Comparison of ENCODE assay signal across 14 mouse cellular contexts in genomic region chr15:78591680-78592451, GRCm38 (mm10). TPM values are rescaled to one million over a fixed set of nuclear protein-coding genes. Genes with fewer than 3 reads are reported as not detected.
DNase-seq lines count a peak whose midpoint lies in the region; ATAC-seq and TF ChIP-seq lines count a peak whose summit lies in the region.
"Had no signal": no experiment of that assay in that cellular context is flagged by ENCODE, and none has a peak within 500 bp of the region (broad histone marks: within the 10 kb centered on the region; RNA-seq: fewer than 3 reads in every experiment).

No protein-coding gene starts in this region.

- TF ChIP-seq EP300 in lung, postnatal 0 days (IDR thresholded peaks at IDR 0.05): no peak
- TF ChIP-seq EP300 in MEL (IDR thresholded peaks at IDR 0.05; ENCODE audit: low read depth in 1 of 2, low read length in 2 of 2): no peak

- no peak overlapping the region for H3K4me3 ChIP-seq in lung, postnatal 0 days (ENCODE audit: low read depth, low read length)
- no peak overlapping the region for H3K4me3 ChIP-seq in MEL (ENCODE audit: control insufficient read depth in 1 of 2, insufficient read depth in 1 of 2, low read depth in 2 of 2, low read length in 2 of 2)
- no peak overlapping the region for H3K4me3 ChIP-seq in spleen, adult 2 months (ENCODE audit: extremely low read depth, insufficient read depth, insufficient read length)
- H3K4me3 ChIP-seq: embryonic facial prominence, embryonic 12.5 days; forebrain, embryonic 13.5 days; liver, embryonic 13.5 days had no signal

- TF ChIP-seq POLR2A in MEL (IDR thresholded peaks at IDR 0.05; ENCODE audit: control insufficient read depth in 1 of 2, insufficient read depth in 1 of 2, low read depth in 1 of 2, low read length in 2 of 2, poor library complexity in 1 of 2): no peak
- TF ChIP-seq POLR2A in spleen, adult 2 months (IDR thresholded peaks at IDR 0.05; ENCODE audit: low read depth, low read length): no peak; the same call in 1 of the 2 replicates

- no peak overlapping the region for H3K9ac ChIP-seq in lung, postnatal 0 days (replicated peaks; ENCODE audit: low read depth)
- H3K9ac ChIP-seq in MEL (ENCODE audit: control insufficient read depth, low read depth, low read length, poor library complexity, severe bottlenecking): no peak overlapping the region
- H3K9ac ChIP-seq: embryonic facial prominence, embryonic 12.5 days; forebrain, embryonic 13.5 days; liver, embryonic 13.5 days had no signal

- no peak for TF ChIP-seq CTCF in lung, postnatal 0 days (IDR thresholded peaks at IDR 0.05)
- TF ChIP-seq CTCF in MEL (IDR thresholded peaks at IDR 0.05 in 2 of 3, conservative IDR thresholded peaks at IDR 0.05 in 1 of 3; ENCODE audit: control insufficient read depth in 1 of 3, insufficient read depth in 1 of 3, low read depth in 2 of 3, low read length in 3 of 3, poor library complexity in 1 of 3, severe bottlenecking in 1 of 3): no peak
- TF ChIP-seq CTCF in spleen, adult 2 months (IDR thresholded peaks at IDR 0.05; ENCODE audit: extremely low read depth, insufficient read depth, insufficient read length, insufficient replicate concordance): no peak

- 53% methylated on average over 15 of the region's 15 CpGs for WGBS in lung, postnatal 0 days
- 34% methylated on average over 15 of the region's 15 CpGs for WGBS in spleen, adult 2 months

- H3K27ac ChIP-seq in lung, postnatal 0 days (ENCODE audit: low read length): no peak overlapping the region
- no peak overlapping the region for H3K27ac ChIP-seq in MEL (ENCODE audit: control insufficient read depth, low read depth, low read length)
- peak overlapping the region; percentile 53 for H3K27ac ChIP-seq in spleen, adult 2 months (ENCODE audit: insufficient read depth, low read length)
- H3K27ac ChIP-seq: embryonic facial prominence, embryonic 12.5 days; forebrain, embryonic 13.5 days; liver, embryonic 13.5 days had no signal

- TF ChIP-seq RAD21 in MEL (IDR thresholded peaks at IDR 0.05; ENCODE audit: low read depth, low read length): no peak

- H3K9me3 ChIP-seq in lung, postnatal 0 days (ENCODE audit: low read length): no peaks in the 10 kb centered on the region
- no peaks in the 10 kb centered on the region for H3K9me3 ChIP-seq in MEL (replicated peaks; ENCODE audit: insufficient read depth, low read length)
- H3K9me3 ChIP-seq: embryonic facial prominence, embryonic 12.5 days; forebrain, embryonic 13.5 days; liver, embryonic 13.5 days had no signal

- H3K4me1 ChIP-seq in lung, postnatal 0 days (ENCODE audit: insufficient read depth, low read depth, low read length): no peaks in the 10 kb centered on the region
- H3K4me1 ChIP-seq in MEL (ENCODE audit: control insufficient read depth in 1 of 2, insufficient read depth in 2 of 2, low read length in 2 of 2): peaks cover 0 to 2% of the 10 kb centered on the region in 2 experiments; a peak in 2 of 4 replicates
- peaks cover 41% of the 10 kb centered on the region; the same call in 1 of the 2 replicates for H3K4me1 ChIP-seq in spleen, adult 2 months (ENCODE audit: control insufficient read depth, insufficient read depth, insufficient read length)
- H3K4me1 ChIP-seq: forebrain, embryonic 13.5 days had no signal

- peak; percentile 27 for DNase-seq in lung, postnatal 0 days (ENCODE audit: low spot score)
- no peak for DNase-seq in lung, postnatal 4 days
- no peak for DNase-seq in MEL (ENCODE audit: low read depth, low spot score)
- peak; percentile 40 for DNase-seq in lung, postnatal 10 days
- peak; percentile 64 to 73 for DNase-seq in spleen, adult 2 months (ENCODE audit: low read depth in 1 of 2, low spot score in 2 of 2)
- no peak for DNase-seq in retina, embryonic 14.5 days (ENCODE audit: low spot score)
- DNase-seq in neural tube, embryonic 10.5 days (ENCODE audit: extremely low spot score, low spot score): no peak
- DNase-seq in cerebellum, postnatal 10 days: no peak
- DNase-seq: adrenal gland, postnatal 10 days; cerebellum, adult 11-12 months; heart, postnatal 4 days; liver, embryonic 13.5 days had no signal

- H3K79me2 ChIP-seq in MEL (ENCODE audit: control insufficient read depth, insufficient read depth, low read length, poor library complexity): no peaks in the 10 kb centered on the region

- H3K27me3 ChIP-seq in lung, postnatal 0 days (replicated peaks; ENCODE audit: insufficient read depth, low read length): no peaks in the 10 kb centered on the region
- H3K27me3 ChIP-seq in MEL (ENCODE audit: control insufficient read depth in 1 of 2, insufficient read depth in 2 of 2, low read length in 2 of 2): no peaks in the 10 kb centered on the region
- H3K27me3 ChIP-seq in spleen, adult 2 months (ENCODE audit: control insufficient read depth, insufficient read depth, low read length): no peaks in the 10 kb centered on the region
- H3K27me3 ChIP-seq: embryonic facial prominence, embryonic 12.5 days; forebrain, embryonic 13.5 days; liver, embryonic 13.5 days had no signal

- no peaks in the 10 kb centered on the region for H3K36me3 ChIP-seq in lung, postnatal 0 days (ENCODE audit: insufficient read depth, low read length)
- H3K36me3 ChIP-seq in MEL (ENCODE audit: control insufficient read depth in 1 of 2, insufficient read depth in 2 of 2, low read length in 2 of 2): no peaks in the 10 kb centered on the region
- no peaks in the 10 kb centered on the region for H3K36me3 ChIP-seq in spleen, adult 2 months (ENCODE audit: control insufficient read depth, insufficient read depth, low read length)
- H3K36me3 ChIP-seq: embryonic facial prominence, embryonic 12.5 days; liver, embryonic 13.5 days had no signal

- no peak for ATAC-seq in lung, postnatal 0 days
- ATAC-seq: forebrain, embryonic 13.5 days had no signal

- no peak overlapping the region for H3K4me2 ChIP-seq in lung, postnatal 0 days (replicated peaks; ENCODE audit: low read depth, low read length)
- H3K4me2 ChIP-seq: embryonic facial prominence, embryonic 12.5 days; forebrain, embryonic 13.5 days; liver, embryonic 13.5 days had no signal

TF ChIP-seq in MEL, 35 proteins besides CTCF, POLR2A, EP300 and RAD21:
- TF ChIP-seq NRF1 (IDR thresholded peaks at IDR 0.05; ENCODE audit: insufficient read depth, low read depth, low read length, poor library complexity, severe bottlenecking) (peak; percentile 31; the same call in 1 of the 2 replicates), POLR2AphosphoS2 (IDR thresholded peaks at IDR 0.05; ENCODE audit: low read length) (no peak)

RNA-seq across cellular contexts. Expression of gene Cyth4, which starts 5.0 kb away (rescaled TPM):
- 14.5 and 16.1 TPM in 2 replicates for polyA plus RNA-seq in lung, postnatal 0 days (2015; fragmentation: Nextera tagmentation; extraction: Ambion mirVana)
- 8.7 and 9.2 TPM in 2 replicates for total RNA-seq in MEL (2012; rRNA removed)
- 10 to 100 TPM in 1 of 2 experiments, not detected in 1; 23.5 TPM for polyA plus RNA-seq in MEL (2012; ENCODE audit: insufficient read depth in 1 of 2, insufficient read length in 2 of 2, low read depth in 1 of 2, low replicate concordance in 2 of 2, missing spikeins in 1 of 2)
- 136 and 148 TPM in 2 replicates for polyA plus RNA-seq in spleen, adult 2 months (2012; rRNA removed)

RNA-seq across cellular contexts. Expression of gene Rac2, which starts 19.3 kb away (rescaled TPM):
- polyA plus RNA-seq in lung, postnatal 0 days (2015; fragmentation: Nextera tagmentation; extraction: Ambion mirVana): 29.7 and 32.1 TPM in 2 replicates
- total RNA-seq in MEL (2012; rRNA removed): 257 and 268 TPM in 2 replicates
- polyA plus RNA-seq in MEL (2012; ENCODE audit: insufficient read depth in 1 of 2, insufficient read length in 2 of 2, low read depth in 1 of 2, low replicate concordance in 2 of 2, missing spikeins in 1 of 2): 100 to 1,000 TPM; 772 to 881 TPM
- polyA plus RNA-seq in spleen, adult 2 months (2012; rRNA removed): 1,941 and 2,027 TPM in 2 replicates

RNA-seq across cellular contexts. Expression of gene Sstr3, which starts 47.4 kb away (rescaled TPM):
- polyA plus RNA-seq in lung, postnatal 0 days (2015; fragmentation: Nextera tagmentation; extraction: Ambion mirVana): 0.06 and 0.10 TPM in 2 replicates
- total RNA-seq in MEL (2012; rRNA removed): not detected in 2 replicates
- polyA plus RNA-seq in MEL (2012; ENCODE audit: insufficient read depth in 1 of 2, insufficient read length in 2 of 2, low read depth in 1 of 2, low replicate concordance in 2 of 2, missing spikeins in 1 of 2): not detected
- 0.26 TPM in 1 of 2 replicates, not detected in the other for polyA plus RNA-seq in spleen, adult 2 months (2012; rRNA removed)
- polyA plus RNA-seq: embryonic facial prominence, embryonic 12.5 days; liver, embryonic 13.5 days had no signal

Comparison
In these comparisons a context has a peak if more than half of its experiments do, and no peak if none do; other contexts are left out.
1. DNase-seq: peak in lung, postnatal 0 days (single experiment), lung, postnatal 10 days (single experiment) and spleen, adult 2 months (2 of 2); none in lung, postnatal 4 days (0 of 2), MEL (single experiment), retina, embryonic 14.5 days (single experiment), neural tube, embryonic 10.5 days (single experiment) and cerebellum, postnatal 10 days (0 of 2).
2. RNA of gene Rac2, which starts 19.3 kb away (polyA plus RNA-seq): 1,941 to 2,027 TPM in spleen, adult 2 months and 772 to 881 TPM in MEL; 29.7 to 32.1 TPM in lung, postnatal 0 days; every median in the first group is over 10 times any median in the second.